Mouse (Mus musculus): ENCODE data around the gene Acot7. TPM values are rescaled to one million over a fixed set of nuclear protein-coding genes. Genes with fewer than 3 reads are reported as not detected.

The Acot7 gene
- polyA plus RNA-seq, 1 experiment from 2014 or later: 125 TPM

DNA sequence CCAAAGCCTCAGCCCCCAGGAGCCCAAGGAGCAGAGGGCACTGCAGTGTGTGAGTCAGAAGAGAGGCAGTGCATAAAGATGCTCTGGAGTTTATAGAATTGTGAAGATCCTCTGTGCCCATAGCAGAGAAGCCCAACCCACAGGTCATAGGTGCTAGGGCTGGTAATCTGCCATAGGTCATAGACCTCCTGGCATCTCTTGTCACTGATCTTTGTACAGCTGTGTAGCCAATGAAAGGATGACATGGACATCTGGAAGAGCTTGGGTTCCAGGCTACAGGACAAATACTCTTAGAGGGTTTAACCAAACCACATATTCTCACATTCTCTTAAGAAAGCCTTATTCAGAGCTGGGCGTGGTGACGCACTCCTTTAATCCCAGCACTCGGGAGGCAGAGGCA, 41.7 kb downstream of the Acot7 start:
- Histone ChIP-seq H3K4me2 (replicated peaks; ENCODE audit: low read depth, low read length) (no peak overlapping the region), H3K9ac (ENCODE audit: low read depth, low read length) (no peak overlapping the region), H3K4me3 (ENCODE audit: low read depth, low read length) (no peak overlapping the region), H3K9me3 (ENCODE audit: control insufficient read depth, low read length) (no peaks in the 10 kb centered on the region), H3K36me3 (ENCODE audit: control insufficient read depth, insufficient read depth, low read length) (no peaks in the 10 kb centered on the region), H3K4me1 (replicated peaks; ENCODE audit: control insufficient read depth, insufficient read depth, low read length) (peaks cover 6% of the 10 kb centered on the region; the same call in 1 of the 2 replicates), H3K27me3 (ENCODE audit: control insufficient read depth, insufficient read depth, low read length) (peaks cover 6% of the 10 kb centered on the region; the same call in 1 of the 2 replicates), H3K27ac (ENCODE audit: low read depth, low read length) (no peak overlapping the region)
- ATAC-seq (ENCODE audit: low FRiP score) (no peak), DNase-seq (ENCODE audit: low spot score) (no peak)
- WGBS: 94% methylated on average over 3 of the region's 3 CpGs

DNA sequence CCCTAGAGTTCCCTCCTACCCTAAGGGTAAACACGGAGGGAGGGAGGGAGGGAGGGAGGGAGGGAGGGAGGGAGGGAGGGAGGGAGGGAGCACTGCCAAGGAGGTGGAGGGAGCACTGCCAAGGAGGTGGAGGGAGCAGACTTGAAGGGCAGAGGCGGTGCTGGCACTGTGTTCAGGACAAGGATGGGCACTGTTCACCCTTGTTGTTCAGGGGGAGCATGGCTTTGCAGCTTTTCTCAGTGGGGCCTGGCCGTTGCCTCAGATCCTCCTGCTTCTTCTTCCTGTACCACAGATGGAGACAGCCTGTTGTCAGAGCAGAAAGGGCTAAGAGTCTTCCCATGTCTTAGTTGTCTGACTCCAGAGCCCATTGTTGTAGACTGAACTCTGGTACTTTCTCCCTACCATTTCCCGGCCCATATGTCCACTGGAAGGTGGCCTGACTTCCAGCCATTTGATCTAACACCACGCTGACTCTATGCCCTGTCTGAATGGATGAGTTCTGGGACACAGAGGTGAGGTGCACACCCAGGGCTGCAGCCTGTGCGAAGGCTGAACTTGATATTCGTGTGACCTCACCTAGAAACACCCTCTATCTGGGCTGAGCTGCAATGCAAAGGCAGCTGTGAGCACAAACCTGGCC, 43.0 kb downstream of the Acot7 start:
- peak overlapping the region; percentile 37; the same call in 1 of the 2 replicates for H3K27ac ChIP-seq (ENCODE audit: low read depth, low read length)
- H3K4me1 ChIP-seq (replicated peaks; ENCODE audit: control insufficient read depth, insufficient read depth, low read length): peaks cover 6% of the 10 kb centered on the region; the same call in 1 of the 2 replicates
- no peaks in the 10 kb centered on the region for H3K36me3 ChIP-seq (ENCODE audit: control insufficient read depth, insufficient read depth, low read length)
- peak; percentile 12 for ATAC-seq (ENCODE audit: low FRiP score)
- H3K4me3 ChIP-seq (ENCODE audit: low read depth, low read length): no peak overlapping the region
- DNase-seq (ENCODE audit: low spot score): peak; percentile 9
- no peak overlapping the region for H3K4me2 ChIP-seq (replicated peaks; ENCODE audit: low read depth, low read length)
- peaks cover 6% of the 10 kb centered on the region; the same call in 1 of the 2 replicates for H3K27me3 ChIP-seq (ENCODE audit: control insufficient read depth, insufficient read depth, low read length)
- no peaks in the 10 kb centered on the region for H3K9me3 ChIP-seq (ENCODE audit: control insufficient read depth, low read length)
- WGBS: 64% methylated on average over 6 of the region's 7 CpGs
- H3K9ac ChIP-seq (ENCODE audit: low read depth, low read length): no peak overlapping the region

DNA sequence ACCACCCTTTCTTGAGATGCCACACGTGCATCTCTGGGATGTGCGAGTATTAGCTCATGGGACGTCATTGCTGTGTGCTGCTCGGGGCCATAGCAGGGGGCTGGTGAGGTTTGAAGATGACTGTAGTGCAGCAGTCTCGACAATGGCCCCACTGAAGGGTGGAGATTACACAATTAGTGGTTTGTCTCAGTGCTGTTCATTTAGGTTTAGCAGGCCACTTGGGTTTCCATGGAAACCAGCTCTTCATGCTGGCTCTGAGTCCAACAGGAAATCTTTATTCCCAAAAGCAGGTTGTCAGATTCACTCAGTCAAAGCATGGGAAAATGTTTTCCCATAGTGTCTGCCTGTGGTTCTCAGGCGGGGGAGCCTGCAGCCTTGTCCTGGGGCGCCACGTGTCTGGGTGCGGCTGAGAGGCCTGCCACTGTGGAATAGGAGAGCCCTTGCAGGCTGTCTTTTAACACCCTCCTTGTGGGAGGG, 43.5 kb downstream of the Acot7 start:
- peak; percentile 46 for DNase-seq (ENCODE audit: low spot score)
- 23% methylated on average over 9 of the region's 9 CpGs for WGBS
- Histone ChIP-seq H3K4me3 (ENCODE audit: low read depth, low read length) (no peak overlapping the region), H3K4me2 (replicated peaks; ENCODE audit: low read depth, low read length) (no peak overlapping the region), H3K36me3 (ENCODE audit: control insufficient read depth, insufficient read depth, low read length) (no peaks in the 10 kb centered on the region), H3K27ac (ENCODE audit: low read depth, low read length) (peak overlapping the region; percentile 37; the same call in 1 of the 2 replicates), H3K27me3 (ENCODE audit: control insufficient read depth, insufficient read depth, low read length) (peaks cover 6% of the 10 kb centered on the region; the same call in 1 of the 2 replicates), H3K9me3 (ENCODE audit: control insufficient read depth, low read length) (no peaks in the 10 kb centered on the region), H3K9ac (ENCODE audit: low read depth, low read length) (no peak overlapping the region), H3K4me1 (replicated peaks; ENCODE audit: control insufficient read depth, insufficient read depth, low read length) (peaks cover 6% of the 10 kb centered on the region; the same call in 1 of the 2 replicates)
- ATAC-seq (ENCODE audit: low FRiP score): peak; percentile 86

DNA sequence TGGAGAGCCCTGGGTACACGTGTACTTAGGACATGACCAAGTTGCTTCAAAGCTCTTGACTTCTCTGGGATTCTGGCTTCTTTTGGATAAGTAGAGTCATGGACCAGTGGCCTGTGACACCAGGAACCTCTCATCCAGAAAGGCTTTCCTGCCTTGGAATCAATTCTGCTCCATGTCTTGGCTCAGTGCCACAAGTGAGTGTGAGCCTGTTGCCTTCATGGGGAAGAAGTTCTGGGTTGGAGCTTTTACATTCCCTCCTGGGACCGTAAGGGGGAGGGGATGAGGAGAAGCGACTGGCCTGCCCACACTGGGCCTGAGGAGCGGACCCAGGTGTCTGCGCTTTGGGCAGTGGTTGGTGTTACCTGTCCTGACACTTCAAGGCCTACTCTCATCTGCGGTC, 44.2 kb downstream of the Acot7 start:
- H3K9me3 ChIP-seq (ENCODE audit: control insufficient read depth, low read length): no peaks in the 10 kb centered on the region
- DNase-seq (ENCODE audit: low spot score) (no peak), ATAC-seq (ENCODE audit: low FRiP score) (no peak)
- peaks cover 6% of the 10 kb centered on the region; the same call in 1 of the 2 replicates for H3K27me3 ChIP-seq (ENCODE audit: control insufficient read depth, insufficient read depth, low read length)
- H3K9ac ChIP-seq (ENCODE audit: low read depth, low read length): no peak overlapping the region
- peaks cover 6% of the 10 kb centered on the region for H3K4me1 ChIP-seq (replicated peaks; ENCODE audit: control insufficient read depth, insufficient read depth, low read length)
- no peaks in the 10 kb centered on the region for H3K36me3 ChIP-seq (ENCODE audit: control insufficient read depth, insufficient read depth, low read length)
- WGBS: 86% methylated on average over 6 of the region's 6 CpGs
- H3K27ac ChIP-seq (ENCODE audit: low read depth, low read length): no peak overlapping the region
- no peak overlapping the region for H3K4me3 ChIP-seq (ENCODE audit: low read depth, low read length)
- no peak overlapping the region for H3K4me2 ChIP-seq (replicated peaks; ENCODE audit: low read depth, low read length)

DNA sequence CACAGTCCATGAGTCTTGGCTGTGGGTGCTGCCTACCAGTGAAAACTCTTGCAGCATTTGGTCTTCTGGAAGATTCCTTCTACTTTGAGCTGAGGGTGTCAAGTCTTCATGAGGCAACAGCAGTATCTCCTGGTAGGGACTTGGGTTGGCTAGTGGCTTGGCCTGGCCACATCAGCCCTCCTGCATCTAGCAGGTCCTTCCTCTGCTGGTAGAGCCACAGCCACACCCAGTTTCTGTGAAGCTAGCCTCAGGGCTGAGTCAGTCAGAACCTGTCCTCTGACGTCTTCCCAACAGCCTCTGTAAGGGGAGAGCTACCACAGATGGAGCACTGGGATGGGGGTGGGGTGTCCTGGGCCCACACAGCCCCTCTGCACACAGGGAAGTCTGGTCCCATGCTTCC, 44.6 kb downstream of the Acot7 start:
- Histone ChIP-seq H3K4me3 (ENCODE audit: low read depth, low read length) (no peak overlapping the region), H3K27me3 (ENCODE audit: control insufficient read depth, insufficient read depth, low read length) (peaks cover 6% of the 10 kb centered on the region; the same call in 1 of the 2 replicates), H3K9me3 (ENCODE audit: control insufficient read depth, low read length) (no peaks in the 10 kb centered on the region), H3K4me1 (replicated peaks; ENCODE audit: control insufficient read depth, insufficient read depth, low read length) (peaks cover 6% of the 10 kb centered on the region), H3K36me3 (ENCODE audit: control insufficient read depth, insufficient read depth, low read length) (no peaks in the 10 kb centered on the region), H3K27ac (ENCODE audit: low read depth, low read length) (no peak overlapping the region), H3K4me2 (replicated peaks; ENCODE audit: low read depth, low read length) (no peak overlapping the region), H3K9ac (ENCODE audit: low read depth, low read length) (no peak overlapping the region)
- DNase-seq (ENCODE audit: low spot score) (no peak), ATAC-seq (ENCODE audit: low FRiP score) (no peak)
- WGBS: 74% methylated on average over 1 of the region's 1 CpGs

DNA sequence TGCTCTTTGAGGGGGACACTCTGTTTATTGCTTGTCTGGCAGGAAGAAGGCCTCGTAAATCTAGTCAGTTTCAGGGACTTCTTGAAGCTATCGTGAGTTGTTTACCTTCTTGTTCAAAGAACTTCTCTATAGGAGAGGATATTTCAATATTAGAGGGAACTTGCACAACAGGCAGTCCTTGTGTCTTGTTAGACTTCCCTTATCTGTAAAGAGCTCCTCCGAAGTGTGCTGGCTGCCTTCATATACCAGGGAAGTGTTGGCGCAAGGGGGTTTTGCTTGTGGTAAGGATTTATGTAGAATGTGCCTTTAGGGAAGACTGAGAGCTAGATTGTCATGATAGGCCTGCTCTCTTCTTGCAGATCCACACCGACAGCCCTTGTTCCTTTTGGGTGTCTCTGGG, 46.2 kb downstream of the Acot7 start:
- Histone ChIP-seq H3K9ac (ENCODE audit: low read depth, low read length) (no peak overlapping the region), H3K9me3 (ENCODE audit: control insufficient read depth, low read length) (no peaks in the 10 kb centered on the region), H3K4me2 (replicated peaks; ENCODE audit: low read depth, low read length) (no peak overlapping the region), H3K4me3 (ENCODE audit: low read depth, low read length) (no peak overlapping the region), H3K4me1 (replicated peaks; ENCODE audit: control insufficient read depth, insufficient read depth, low read length) (peaks cover 6% of the 10 kb centered on the region), H3K36me3 (ENCODE audit: control insufficient read depth, insufficient read depth, low read length) (no peaks in the 10 kb centered on the region), H3K27ac (ENCODE audit: low read depth, low read length) (no peak overlapping the region), H3K27me3 (ENCODE audit: control insufficient read depth, insufficient read depth, low read length) (peaks cover 2% of the 10 kb centered on the region; the same call in 1 of the 2 replicates)
- ATAC-seq (ENCODE audit: low FRiP score) (no peak), DNase-seq (ENCODE audit: low spot score) (no peak)
- 93% methylated on average over 5 of the region's 5 CpGs for WGBS

DNA sequence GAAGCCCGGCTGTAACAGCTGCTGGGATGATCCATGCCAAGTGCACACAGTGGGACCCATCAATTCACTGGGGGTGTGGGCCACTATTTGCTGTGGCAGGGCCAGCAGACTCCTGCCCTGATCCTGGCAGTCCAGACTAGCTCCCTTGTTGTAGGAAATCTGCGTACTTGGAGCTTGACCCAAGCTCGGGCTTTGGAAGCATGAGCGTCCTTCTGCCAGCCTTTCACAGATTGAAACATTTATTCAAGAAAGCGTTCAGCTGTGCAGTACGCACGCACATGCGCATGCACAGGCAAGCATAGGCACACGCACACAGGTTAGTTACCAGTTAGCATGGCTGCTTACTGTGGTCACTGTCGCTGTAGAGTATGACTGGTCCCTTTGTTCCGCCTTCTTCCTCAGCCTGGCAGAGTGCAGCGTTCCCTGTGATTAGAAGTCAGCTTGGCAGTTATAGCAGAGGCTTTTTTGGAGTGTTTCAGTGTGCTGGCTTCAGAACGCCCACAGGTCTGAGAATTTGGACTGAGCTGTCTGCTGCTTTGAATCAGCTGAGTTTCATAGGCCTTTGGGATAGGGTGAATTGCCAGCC, 49.1 kb downstream of the Acot7 start:
- ATAC-seq (ENCODE audit: low FRiP score): no peak
- no peaks in the 10 kb centered on the region; the same call in none of the 2 replicates for H3K4me1 ChIP-seq (replicated peaks; ENCODE audit: control insufficient read depth, insufficient read depth, low read length)
- H3K27me3 ChIP-seq (ENCODE audit: control insufficient read depth, insufficient read depth, low read length): no peaks in the 10 kb centered on the region
- no peaks in the 10 kb centered on the region for H3K9me3 ChIP-seq (ENCODE audit: control insufficient read depth, low read length)
- no peak overlapping the region for H3K4me3 ChIP-seq (ENCODE audit: low read depth, low read length)
- no peak overlapping the region for H3K27ac ChIP-seq (ENCODE audit: low read depth, low read length)
- no peaks in the 10 kb centered on the region for H3K36me3 ChIP-seq (ENCODE audit: control insufficient read depth, insufficient read depth, low read length)
- no peak overlapping the region for H3K4me2 ChIP-seq (replicated peaks; ENCODE audit: low read depth, low read length)
- WGBS: 87% methylated on average over 13 of the region's 13 CpGs
- 0 out of 2 replicates have a peak overlapping the region, but pooled peaks have one; percentile 7 for H3K9ac ChIP-seq (ENCODE audit: low read depth, low read length)
- no peak for DNase-seq (ENCODE audit: low spot score)

DNA sequence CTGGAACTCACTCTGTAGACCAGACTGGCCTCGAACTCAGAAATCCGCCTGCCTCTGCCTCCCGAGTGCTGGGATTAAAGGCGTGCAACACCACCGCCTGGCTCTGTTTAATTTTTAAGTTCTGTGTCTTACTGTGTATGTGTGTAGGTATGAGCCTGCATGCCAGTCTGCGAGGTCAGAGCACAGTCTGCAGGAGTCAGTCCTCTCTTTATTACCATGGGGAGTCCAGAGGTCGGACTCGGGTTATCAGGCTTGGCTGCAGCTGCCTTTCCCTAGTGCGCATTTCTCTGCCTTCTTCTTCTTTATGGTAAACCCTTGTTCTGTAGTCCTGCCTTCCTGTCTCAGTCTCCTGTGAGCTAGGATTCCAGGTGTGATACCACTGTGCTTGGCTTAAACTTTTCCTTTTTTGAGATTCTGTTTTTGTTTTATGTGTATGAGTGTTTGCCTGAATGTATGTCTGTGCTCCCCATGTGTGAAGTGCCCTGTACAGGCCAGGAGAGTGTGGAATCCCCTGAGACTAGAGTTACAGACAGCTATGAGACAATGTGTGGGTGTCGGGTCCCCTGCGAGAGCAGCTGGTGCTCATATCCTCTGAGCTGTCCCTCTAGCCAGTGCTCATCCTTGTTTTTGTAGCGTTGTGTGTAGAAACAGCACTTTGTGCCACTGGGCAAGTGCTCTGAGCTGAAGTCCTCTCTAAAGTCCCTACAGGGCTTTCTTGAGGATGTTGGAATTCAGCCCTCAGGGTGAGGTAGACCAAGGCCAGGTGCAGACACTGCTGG, 50.0 kb downstream of the Acot7 start:
- no peak overlapping the region for H3K9ac ChIP-seq (ENCODE audit: low read depth, low read length)
- WGBS: 85% methylated on average over 12 of the region's 12 CpGs
- H3K36me3 ChIP-seq (ENCODE audit: control insufficient read depth, insufficient read depth, low read length): no peaks in the 10 kb centered on the region
- DNase-seq (ENCODE audit: low spot score) (no peak), ATAC-seq (ENCODE audit: low FRiP score) (no peak)
- H3K4me3 ChIP-seq (ENCODE audit: low read depth, low read length): no peak overlapping the region
- H3K27ac ChIP-seq (ENCODE audit: low read depth, low read length): no peak overlapping the region
- no peaks in the 10 kb centered on the region; the same call in none of the 2 replicates for H3K4me1 ChIP-seq (replicated peaks; ENCODE audit: control insufficient read depth, insufficient read depth, low read length)
- no peak overlapping the region for H3K4me2 ChIP-seq (replicated peaks; ENCODE audit: low read depth, low read length)
- H3K27me3 ChIP-seq (ENCODE audit: control insufficient read depth, insufficient read depth, low read length): no peaks in the 10 kb centered on the region
- no peaks in the 10 kb centered on the region for H3K9me3 ChIP-seq (ENCODE audit: control insufficient read depth, low read length)
